Comparison of ENCODE assay signal across 30 mouse cellular contexts in genomic region chr4:135710392-135710791, GRCm38 (mm10). TPM values are rescaled to one million over a fixed set of nuclear protein-coding genes. Genes with fewer than 3 reads are reported as not detected.
DNase-seq lines count a peak whose midpoint lies in the region; ATAC-seq and TF ChIP-seq lines count a peak whose summit lies in the region.
"Had no signal": no experiment of that assay in that cellular context is flagged by ENCODE, and none has a peak within 500 bp of the region (broad histone marks: within the 10 kb centered on the region; RNA-seq: fewer than 3 reads in every experiment).

No protein-coding gene starts in this region.

- TF ChIP-seq POLR2A in MEL (IDR thresholded peaks at IDR 0.05; ENCODE audit: control insufficient read depth in 1 of 2, insufficient read depth in 1 of 2, low read depth in 1 of 2, low read length in 2 of 2, poor library complexity in 1 of 2): no peak

- H3K4me1 ChIP-seq in MEL (ENCODE audit: control insufficient read depth in 1 of 2, insufficient read depth in 2 of 2, low read length in 2 of 2): peaks cover 0 to 13% of the 10 kb centered on the region in 2 experiments; a peak in 2 of 4 replicates
- H3K4me1 ChIP-seq in liver, embryonic 11.5 days (replicated peaks; ENCODE audit: control insufficient read depth, insufficient read depth, low read length): no peaks in the 10 kb centered on the region; the same call in 1 of the 2 replicates
- peaks cover 0 to 3% of the 10 kb centered on the region in 2 experiments; a peak in 2 of 4 replicates for H3K4me1 ChIP-seq in liver, embryonic 14.5 days (replicated peaks; ENCODE audit: control insufficient read depth in 2 of 2, insufficient read depth in 2 of 2, low read length in 1 of 2)
- H3K4me1 ChIP-seq in midbrain, embryonic 10.5 days: peaks cover 5% of the 10 kb centered on the region; the same call in 1 of the 2 replicates
- H3K4me1 ChIP-seq: forebrain, embryonic 13.5 days; heart, embryonic 12.5 days; heart, embryonic 15.5 days; hindbrain, embryonic 13.5 days had no signal

- H3K27me3 ChIP-seq in MEL (ENCODE audit: control insufficient read depth in 1 of 2, insufficient read depth in 2 of 2, low read length in 2 of 2): no peaks in the 10 kb centered on the region
- no peaks in the 10 kb centered on the region for H3K27me3 ChIP-seq in liver, embryonic 11.5 days (replicated peaks; ENCODE audit: control insufficient read depth, insufficient read depth, low read length)
- no peaks in the 10 kb centered on the region for H3K27me3 ChIP-seq in liver, embryonic 14.5 days (ENCODE audit: control insufficient read depth, insufficient read depth, low read length)
- no peaks in the 10 kb centered on the region for H3K27me3 ChIP-seq in midbrain, embryonic 10.5 days (ENCODE audit: low read depth, poor library complexity, severe bottlenecking)
- H3K27me3 ChIP-seq: forebrain, embryonic 13.5 days; heart, embryonic 12.5 days; heart, embryonic 15.5 days; hindbrain, embryonic 13.5 days had no signal

- no peak overlapping the region for H3K9ac ChIP-seq in MEL (ENCODE audit: control insufficient read depth, low read depth, low read length, poor library complexity, severe bottlenecking)
- no peak overlapping the region for H3K9ac ChIP-seq in liver, embryonic 11.5 days (ENCODE audit: low read depth, low read length)
- H3K9ac ChIP-seq in liver, embryonic 14.5 days (replicated peaks): no peak overlapping the region
- H3K9ac ChIP-seq: forebrain, embryonic 13.5 days; heart, embryonic 12.5 days; heart, embryonic 15.5 days; hindbrain, embryonic 13.5 days had no signal

- intact Hi-C loops in left cerebral cortex, postnatal 36 days (cut with DNase I): no loop called here

- DNase-seq in MEL (ENCODE audit: low read depth, low spot score): peak; percentile 77
- no peak for DNase-seq in liver, embryonic 11.5 days (ENCODE audit: low spot score)
- no peak for DNase-seq in liver, embryonic 14.5 days (ENCODE audit: low read depth in 3 of 3, low spot score in 3 of 3)
- DNase-seq in left cerebral cortex, postnatal 36 days (ENCODE audit: low spot score in 2 of 2): no peak
- no peak for DNase-seq in midbrain, embryonic 10.5 days (ENCODE audit: low spot score)
- DNase-seq: adrenal gland, adult 8-10 months; adrenal gland, postnatal 25 days; B cell, adult 2 months; cerebellum, adult 18-20 months; cerebellum, adult 9-10 months; cerebellum, postnatal 14 days; gastrocnemius, adult 2 months; gastrocnemius, postnatal 14 days; heart, adult 18-20 months; heart, postnatal 10 days; heart, postnatal 36 days had no signal

- H3K79me2 ChIP-seq in MEL (ENCODE audit: control insufficient read depth, insufficient read depth, low read length, poor library complexity): no peaks in the 10 kb centered on the region

- H3K27ac ChIP-seq in MEL (ENCODE audit: control insufficient read depth, low read depth, low read length): peak overlapping the region; percentile 60
- H3K27ac ChIP-seq in liver, embryonic 11.5 days (ENCODE audit: low read depth, low read length): no peak overlapping the region
- no peak overlapping the region for H3K27ac ChIP-seq in liver, embryonic 14.5 days
- H3K27ac ChIP-seq in midbrain, embryonic 10.5 days (replicated peaks): no peak overlapping the region
- H3K27ac ChIP-seq: forebrain, embryonic 10.5 days; forebrain, embryonic 13.5 days; gastrocnemius, adult 2 months; heart, embryonic 15.5 days; hindbrain, embryonic 10.5 days; hindbrain, embryonic 13.5 days had no signal

- no peak overlapping the region for H3K4me3 ChIP-seq in MEL (ENCODE audit: control insufficient read depth in 1 of 2, insufficient read depth in 1 of 2, low read depth in 2 of 2, low read length in 2 of 2)
- H3K4me3 ChIP-seq in liver, embryonic 11.5 days (ENCODE audit: low read depth, low read length): no peak overlapping the region
- no peak overlapping the region for H3K4me3 ChIP-seq in liver, embryonic 14.5 days (ENCODE audit: insufficient read depth in 1 of 2, low read depth in 2 of 2, low read length in 2 of 2)
- no peak overlapping the region for H3K4me3 ChIP-seq in midbrain, embryonic 10.5 days
- H3K4me3 ChIP-seq: forebrain, embryonic 10.5 days; forebrain, embryonic 13.5 days; gastrocnemius, adult 2 months; heart, embryonic 12.5 days; heart, embryonic 15.5 days; hindbrain, embryonic 10.5 days; hindbrain, embryonic 13.5 days had no signal

- no peaks in the 10 kb centered on the region for H3K9me3 ChIP-seq in MEL (replicated peaks; ENCODE audit: insufficient read depth, low read length)
- no peaks in the 10 kb centered on the region for H3K9me3 ChIP-seq in liver, embryonic 11.5 days (ENCODE audit: control insufficient read depth, low read length)
- H3K9me3 ChIP-seq in liver, embryonic 14.5 days (ENCODE audit: control insufficient read depth, low read length): no peaks in the 10 kb centered on the region
- H3K9me3 ChIP-seq in midbrain, embryonic 10.5 days (replicated peaks): no peaks in the 10 kb centered on the region
- H3K9me3 ChIP-seq: forebrain, embryonic 10.5 days; forebrain, embryonic 13.5 days; G1E; heart, embryonic 15.5 days; hindbrain, embryonic 10.5 days; hindbrain, embryonic 13.5 days had no signal

- WGBS in liver, embryonic 11.5 days: 32% methylated on average over 3 of the region's 3 CpGs
- WGBS in liver, embryonic 14.5 days (ENCODE audit: insufficient replicate concordance): 9% methylated on average over 3 of the region's 3 CpGs
- 84% methylated on average over 3 of the region's 3 CpGs for WGBS in midbrain, embryonic 10.5 days

- H3K4me2 ChIP-seq in liver, embryonic 11.5 days: no peak overlapping the region
- no peak overlapping the region for H3K4me2 ChIP-seq in liver, embryonic 14.5 days (ENCODE audit: low read depth)
- H3K4me2 ChIP-seq: forebrain, embryonic 13.5 days; heart, embryonic 12.5 days; heart, embryonic 15.5 days; hindbrain, embryonic 13.5 days had no signal

- no peak for TF ChIP-seq RAD21 in MEL (IDR thresholded peaks at IDR 0.05; ENCODE audit: low read depth, low read length)

- peak; percentile 61 to 63 for TF ChIP-seq EP300 in MEL (IDR thresholded peaks at IDR 0.05; ENCODE audit: low read depth in 1 of 2, low read length in 2 of 2)
- TF ChIP-seq EP300 in liver, embryonic 14.5 days (IDR thresholded peaks at IDR 0.05; ENCODE audit: low read depth): peak; percentile 34; the same call in 1 of the 2 replicates

- ATAC-seq in liver, embryonic 11.5 days (replicated peaks; ENCODE audit: low FRiP score): peak; percentile 74
- ATAC-seq in liver, embryonic 14.5 days (ENCODE audit: insufficient read depth): peak; percentile 56; the same call in 1 of the 2 replicates
- ATAC-seq in megakaryocyte progenitor cell, adult 5-6 weeks (replicated peaks; ENCODE audit: poor library complexity): peak; percentile 69
- no peak for ATAC-seq in megakaryocyte, adult 5-6 weeks (ENCODE audit: poor library complexity, severe bottlenecking)
- ATAC-seq: activated CD4-positive, CD25-positive, alpha-beta regulatory T cell, adult 4 months; forebrain, embryonic 13.5 days; forebrain, embryonic 16.5 days; hindbrain, embryonic 16.5 days had no signal

- H3K36me3 ChIP-seq in MEL (ENCODE audit: control insufficient read depth in 1 of 2, insufficient read depth in 2 of 2, low read length in 2 of 2): peaks cover 0 to 8% of the 10 kb centered on the region in 2 experiments; a peak in 2 of 4 replicates
- H3K36me3 ChIP-seq in liver, embryonic 11.5 days (ENCODE audit: control insufficient read depth, insufficient read depth, low read length): no peaks in the 10 kb centered on the region
- H3K36me3 ChIP-seq in liver, embryonic 14.5 days (replicated peaks; ENCODE audit: control insufficient read depth, insufficient read depth, low read depth): no peaks in the 10 kb centered on the region
- H3K36me3 ChIP-seq in midbrain, embryonic 10.5 days: no peaks in the 10 kb centered on the region
- H3K36me3 ChIP-seq: forebrain, embryonic 10.5 days; G1E; heart, embryonic 12.5 days; heart, embryonic 15.5 days; hindbrain, embryonic 10.5 days; hindbrain, embryonic 13.5 days had no signal

- no peak for TF ChIP-seq CTCF in MEL (IDR thresholded peaks at IDR 0.05 in 2 of 3, conservative IDR thresholded peaks at IDR 0.05 in 1 of 3; ENCODE audit: control insufficient read depth in 1 of 3, insufficient read depth in 1 of 3, low read depth in 2 of 3, low read length in 3 of 3, poor library complexity in 1 of 3, severe bottlenecking in 1 of 3)
- no peak for TF ChIP-seq CTCF in liver, embryonic 14.5 days (IDR thresholded peaks at IDR 0.05; ENCODE audit: low read depth)

RNA-seq across cellular contexts. Expression of gene Il22ra1, which starts 17.6 kb away (rescaled TPM):
- total RNA-seq in MEL (2012; rRNA removed): not detected in 2 replicates
- under 1 TPM in 1 of 2 experiments, not detected in 1; 0.03 TPM for polyA plus RNA-seq in MEL (2012; ENCODE audit: insufficient read depth in 1 of 2, insufficient read length in 2 of 2, low read depth in 1 of 2, low replicate concordance in 2 of 2, missing spikeins in 1 of 2)
- 0.10 and 0.49 TPM in 2 replicates for polyA plus RNA-seq in liver, embryonic 11.5 days (2014; fragmentation: Nextera tagmentation; extraction: Ambion mirVana)
- 0.98 and 1.3 TPM in 2 replicates for polyA plus RNA-seq in liver, embryonic 14.5 days (2012; rRNA removed)
- polyA plus RNA-seq in liver, embryonic 14.5 days (2014; fragmentation: Nextera tagmentation; extraction: Ambion mirVana): 0.36 and 0.54 TPM in 2 replicates
- total RNA-seq in megakaryocyte progenitor cell, adult 5-6 weeks (2015): not detected in 2 replicates
- not detected in 2 replicates for total RNA-seq in megakaryocyte progenitor cell, adult 5-6 weeks (2017)
- total RNA-seq in left cerebral cortex, postnatal 36 days (2021): under 1 TPM; 0.12 to 0.20 TPM
- total RNA-seq in megakaryocyte, adult 5-6 weeks (2015): not detected in 2 replicates
- not detected in 2 replicates for total RNA-seq in megakaryocyte, adult 5-6 weeks (2017)
- not detected in 2 replicates for polyA plus RNA-seq in midbrain, embryonic 10.5 days (2016; fragmentation: Nextera tagmentation; extraction: Ambion mirVana)
- total RNA-seq: CH12.LX; gastrocnemius, adult 2 months had no signal
- polyA plus RNA-seq: activated CD4-positive, CD25-positive, alpha-beta regulatory T cell, adult 4 months; embryonic facial prominence, embryonic 11.5 days; forebrain, embryonic 10.5 days; forebrain, embryonic 13.5 days; forebrain, embryonic 16.5 days; G1E; heart, embryonic 12.5 days; hindbrain, embryonic 10.5 days; hindbrain, embryonic 13.5 days; hindbrain, embryonic 16.5 days had no signal

RNA-seq across cellular contexts. Expression of gene Ifnlr1, which starts 24.3 kb away (rescaled TPM):
- not detected in 2 replicates for total RNA-seq in MEL (2012; rRNA removed)
- under 1 TPM in 1 of 2 experiments, not detected in 1; 0.03 TPM for polyA plus RNA-seq in MEL (2012; ENCODE audit: insufficient read depth in 1 of 2, insufficient read length in 2 of 2, low read depth in 1 of 2, low replicate concordance in 2 of 2, missing spikeins in 1 of 2)
- 0.07 and 0.13 TPM in 2 replicates for polyA plus RNA-seq in liver, embryonic 11.5 days (2014; fragmentation: Nextera tagmentation; extraction: Ambion mirVana)
- 0.10 and 0.13 TPM in 2 replicates for polyA plus RNA-seq in liver, embryonic 14.5 days (2012; rRNA removed)
- polyA plus RNA-seq in liver, embryonic 14.5 days (2014; fragmentation: Nextera tagmentation; extraction: Ambion mirVana): 0.06 and 0.09 TPM in 2 replicates
- total RNA-seq in megakaryocyte progenitor cell, adult 5-6 weeks (2015): 0.68 and 1.6 TPM in 2 replicates
- total RNA-seq in megakaryocyte progenitor cell, adult 5-6 weeks (2017): 0.30 and 0.46 TPM in 2 replicates
- total RNA-seq in left cerebral cortex, postnatal 36 days (2021): under 1 TPM; 0.20 to 0.36 TPM
- 8.6 and 10.8 TPM in 2 replicates for total RNA-seq in megakaryocyte, adult 5-6 weeks (2015)
- total RNA-seq in megakaryocyte, adult 5-6 weeks (2017): 2.8 and 4.8 TPM in 2 replicates
- 0.10 and 0.21 TPM in 2 replicates for polyA plus RNA-seq in midbrain, embryonic 10.5 days (2016; fragmentation: Nextera tagmentation; extraction: Ambion mirVana)
- polyA plus RNA-seq: G1E had no signal

RNA-seq across cellular contexts. Expression of gene Myom3, which starts 49.1 kb away (rescaled TPM):
- total RNA-seq in MEL (2012; rRNA removed): not detected in 2 replicates
- not detected for polyA plus RNA-seq in MEL (2012; ENCODE audit: insufficient read depth in 1 of 2, insufficient read length in 2 of 2, low read depth in 1 of 2, low replicate concordance in 2 of 2, missing spikeins in 1 of 2)
- 0.11 TPM in 1 of 2 replicates, not detected in the other for polyA plus RNA-seq in liver, embryonic 11.5 days (2014; fragmentation: Nextera tagmentation; extraction: Ambion mirVana)
- polyA plus RNA-seq in liver, embryonic 14.5 days (2012; rRNA removed): 0.03 and 0.06 TPM in 2 replicates
- polyA plus RNA-seq in liver, embryonic 14.5 days (2014; fragmentation: Nextera tagmentation; extraction: Ambion mirVana): 0.04 TPM in 1 of 2 replicates, not detected in the other
- total RNA-seq in megakaryocyte progenitor cell, adult 5-6 weeks (2015): not detected in 2 replicates
- total RNA-seq in megakaryocyte progenitor cell, adult 5-6 weeks (2017): not detected in 2 replicates
- total RNA-seq in left cerebral cortex, postnatal 36 days (2021): 1 to 10 TPM; 1.5 to 1.8 TPM
- total RNA-seq in megakaryocyte, adult 5-6 weeks (2015): not detected in 2 replicates
- total RNA-seq in megakaryocyte, adult 5-6 weeks (2017): not detected in 2 replicates
- 0.12 and 0.20 TPM in 2 replicates for polyA plus RNA-seq in midbrain, embryonic 10.5 days (2016; fragmentation: Nextera tagmentation; extraction: Ambion mirVana)
- polyA plus RNA-seq: activated CD4-positive, CD25-positive, alpha-beta regulatory T cell, adult 4 months; G1E; hindbrain, embryonic 10.5 days had no signal
